Mouse (Mus musculus): ENCODE measurements around the gene Bicdl1. TPM values are rescaled to one million over a fixed set of nuclear protein-coding genes. Genes with fewer than 3 reads are reported as not detected.

Bicdl1 gene
- 7.1 TPM for polyA plus RNA-seq (2014; fragmentation: Illumina TruSeq; extraction: RNeasy Lipid Tissue Mini Kit (QIAGEN cat#74804); ENCODE audit: low read depth, low replicate concordance)

GRCm38 (mm10) chr5:115731001-115731731, at the start of gene Bicdl1:
TSS of gene Bicdl1 (minus strand) at chr5:115731621.

GRCm38 (mm10) chr5:115631505-115632357, 99.7 kb downstream of the Bicdl1 start, which contains the start of gene Rab35:
TSS of gene Rab35 (plus strand) at chr5:115631908.

Other genes with a start within 250 kb of the Bicdl1 start
- 27.2 TPM for gene Sirt4, start 246.9 kb downstream of the Bicdl1 start, polyA plus RNA-seq (2014; fragmentation: Illumina TruSeq; extraction: RNeasy Lipid Tissue Mini Kit (QIAGEN cat#74804); ENCODE audit: low read depth, low replicate concordance)
- 39.8 TPM for gene Pxn, start 224.9 kb downstream of the Bicdl1 start, polyA plus RNA-seq (2014; fragmentation: Illumina TruSeq; extraction: RNeasy Lipid Tissue Mini Kit (QIAGEN cat#74804); ENCODE audit: low read depth, low replicate concordance)
- gene Rplp0, start 172.2 kb downstream of the Bicdl1 start, polyA plus RNA-seq (2014; fragmentation: Illumina TruSeq; extraction: RNeasy Lipid Tissue Mini Kit (QIAGEN cat#74804); ENCODE audit: low read depth, low replicate concordance), result 1,068 TPM
- gene Gcn1l1, start 166.4 kb downstream of the Bicdl1 start, polyA plus RNA-seq (2014; fragmentation: Illumina TruSeq; extraction: RNeasy Lipid Tissue Mini Kit (QIAGEN cat#74804); ENCODE audit: low read depth, low replicate concordance), result 26.4 TPM
- gene Rab35, start 99.7 kb downstream of the Bicdl1 start, polyA plus RNA-seq (2014; fragmentation: Illumina TruSeq; extraction: RNeasy Lipid Tissue Mini Kit (QIAGEN cat#74804); ENCODE audit: low read depth, low replicate concordance), result 35.5 TPM
- 0.65 TPM for gene Cit, start 113.7 kb upstream of the Bicdl1 start, polyA plus RNA-seq (2014; fragmentation: Illumina TruSeq; extraction: RNeasy Lipid Tissue Mini Kit (QIAGEN cat#74804); ENCODE audit: low read depth, low replicate concordance)